In genomic region chrX:140575636-140576035, GRCm38 (mm10) we compare ENCODE assay signal across 25 mouse cellular contexts.
"Had no signal": no experiment of that assay in that cellular context is flagged by ENCODE, and none has a peak within 500 bp of the region (broad histone marks: within the 10 kb centered on the region; RNA-seq: fewer than 3 reads in every experiment).

No protein-coding gene starts in this region.

- H3K4me2 ChIP-seq: heart, embryonic 13.5 days; heart, embryonic 15.5 days; hindbrain, embryonic 13.5 days; hindbrain, embryonic 15.5 days; kidney, embryonic 15.5 days; limb, embryonic 12.5 days; liver, embryonic 11.5 days; liver, embryonic 13.5 days; liver, embryonic 15.5 days had no signal

- ATAC-seq: forebrain, postnatal 0 days; hindbrain, postnatal 0 days; intestine, embryonic 16.5 days had no signal

- H3K4me3 ChIP-seq: heart, embryonic 13.5 days; heart, embryonic 15.5 days; hindbrain, embryonic 13.5 days; hindbrain, embryonic 15.5 days; kidney, embryonic 15.5 days; limb, embryonic 10.5 days; limb, embryonic 12.5 days; liver, embryonic 13.5 days; liver, embryonic 15.5 days had no signal

- H3K36me3 ChIP-seq: heart, embryonic 15.5 days; hindbrain, embryonic 13.5 days; hindbrain, embryonic 15.5 days; kidney, embryonic 15.5 days; limb, embryonic 10.5 days; limb, embryonic 12.5 days; liver, embryonic 13.5 days; liver, embryonic 15.5 days had no signal

- H3K27ac ChIP-seq: heart, embryonic 13.5 days; heart, embryonic 15.5 days; hindbrain, embryonic 13.5 days; hindbrain, embryonic 15.5 days; hindbrain, postnatal 0 days; kidney, embryonic 15.5 days; kidney, postnatal 0 days; limb, embryonic 10.5 days; limb, embryonic 12.5 days; liver, embryonic 13.5 days; liver, embryonic 15.5 days had no signal

- DNase-seq: forebrain, postnatal 0 days; gastrocnemius, postnatal 14 days; kidney, adult 11 months; kidney, adult 2 months; kidney, adult 9 months; kidney, postnatal 14 days; kidney, postnatal 36 days; layer of hippocampus, adult 9-11 months; layer of hippocampus, postnatal 36 days; liver; liver, embryonic 13.5 days; liver, postnatal 0 days; lung, adult 2 months had no signal

- H3K9me3 ChIP-seq: heart, embryonic 13.5 days; heart, embryonic 15.5 days; hindbrain, embryonic 13.5 days; hindbrain, embryonic 15.5 days; kidney, embryonic 15.5 days; limb, embryonic 10.5 days; limb, embryonic 12.5 days; liver, embryonic 13.5 days; liver, embryonic 15.5 days had no signal

- H3K9ac ChIP-seq: forebrain, postnatal 0 days; heart, embryonic 13.5 days; heart, embryonic 15.5 days; hindbrain, embryonic 13.5 days; hindbrain, embryonic 15.5 days; kidney, embryonic 15.5 days; limb, embryonic 12.5 days; liver, embryonic 13.5 days; liver, embryonic 15.5 days; liver, postnatal 0 days had no signal

- H3K4me1 ChIP-seq: heart, embryonic 15.5 days; hindbrain, embryonic 13.5 days; hindbrain, embryonic 15.5 days; kidney, embryonic 15.5 days; limb, embryonic 12.5 days; liver, embryonic 13.5 days; liver, embryonic 15.5 days had no signal
